Mouse (Mus musculus) stomach, postnatal 0 days (tissue): ENCODE results near the gene Gm10197.

ENCODE experiments used
- CTCF ChIP-seq: IDR thresholded peaks from 2 replicates; pipeline ENCODE4 v1.5.1; 2016; ENCODE audit warnings: antibody characterized with exemption, low read depth, mild to moderate bottlenecking, moderate library complexity
- EP300 ChIP-seq: optimal IDR thresholded peaks from 2 replicates; pipeline ENCODE3; 2016; ENCODE audit warnings: antibody characterized with exemption

- TF ChIP-seq EP300 (peak; percentile 42), CTCF (no peak)
Observed at GRCm38 (mm10) chr19:53364963-53365362, 6.6 kb downstream of the Gm10197 start.
